Mouse (Mus musculus) forelimb bud, embryonic 11.5 days (tissue): ENCODE measurements around the gene Insl5.
A peak's percentile ranks its signal among the peaks of the same experiment; 100 is the strongest.

Experiments used
- DNase-seq: peaks from one replicate; pipeline ENCODE4 v3.0.0-alpha.2; 2012; ENCODE audit warnings: low read depth, low spot score

Insl5 gene

DNA sequence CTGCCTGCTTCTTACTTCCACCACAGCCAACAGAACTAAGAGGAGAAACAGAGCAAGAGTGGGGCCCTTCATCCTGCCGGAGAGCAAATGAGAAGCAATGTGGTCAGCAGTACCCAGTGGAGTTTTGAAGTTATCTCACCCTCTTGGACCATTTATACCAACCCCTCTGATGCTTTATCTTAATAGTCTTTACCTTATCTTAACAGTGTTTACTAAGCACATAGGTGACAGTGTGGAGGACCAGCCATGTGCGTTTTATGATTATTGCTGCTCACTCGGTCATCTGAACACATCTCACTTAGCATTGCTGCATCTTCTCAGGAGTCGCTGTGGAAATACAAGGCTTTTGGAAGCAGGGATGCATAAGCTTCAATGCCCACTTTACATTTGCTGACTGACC lies at the start of gene Insl5:
Insl5 (minus strand) TSS at position 222 of the 400 bp plus-strand sequence.
- no peak for DNase-seq

DNA sequence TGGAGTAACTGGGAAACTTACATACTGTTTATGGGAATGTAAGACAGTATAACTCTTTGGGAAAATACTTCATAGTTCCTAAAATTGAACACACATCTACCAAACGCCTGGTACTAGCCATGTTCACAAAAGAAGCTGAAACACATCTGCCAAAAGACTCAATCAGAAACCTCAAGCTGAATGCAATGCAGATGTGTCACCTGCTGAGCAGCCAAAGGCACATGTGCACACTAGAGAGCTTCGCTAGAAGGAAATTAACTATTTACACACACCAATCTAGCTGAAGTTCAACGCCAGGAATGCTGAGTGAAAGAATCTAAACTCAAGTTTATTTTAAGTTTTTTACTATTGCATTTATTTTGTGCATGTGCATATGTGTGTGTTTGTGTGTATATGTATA lies 44.0 kb upstream of the Insl5 start:
- DNase-seq = peak; percentile 44

DNA sequence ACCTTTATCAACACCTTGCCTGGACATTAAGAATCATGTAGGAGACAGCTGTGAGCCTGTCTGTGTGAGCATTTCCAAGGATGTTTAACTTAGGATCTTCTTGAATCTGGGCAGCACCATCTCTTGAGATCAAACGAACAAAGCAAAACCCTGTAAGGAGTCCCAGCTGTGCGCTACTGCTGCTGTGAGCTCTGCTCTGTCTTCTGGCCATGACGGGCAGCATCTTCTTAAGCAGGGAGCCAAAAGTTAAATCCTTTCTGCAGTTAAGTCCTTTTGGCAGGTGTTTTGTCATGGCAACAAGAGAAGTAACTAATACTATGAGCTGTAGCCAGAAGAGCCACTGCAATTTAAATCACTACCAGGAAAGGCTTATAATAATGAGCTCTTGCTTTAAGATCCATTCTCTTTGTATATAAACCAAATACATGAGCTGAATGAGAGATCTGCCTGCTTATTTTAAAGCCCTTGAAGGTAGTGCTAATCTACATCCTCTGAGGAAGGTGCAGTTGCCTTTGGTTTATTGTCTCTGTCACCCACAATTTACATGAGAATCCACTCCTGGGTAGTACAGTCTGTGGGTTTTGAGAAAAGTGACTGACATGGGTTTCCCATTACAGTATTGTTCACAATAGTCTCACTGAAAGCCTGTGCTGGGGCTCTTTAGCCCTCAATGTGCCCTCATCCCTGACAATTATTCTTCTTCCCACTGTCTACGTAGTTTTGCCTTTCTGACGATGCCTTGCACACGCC lies 41.4 kb upstream of the Insl5 start:
- DNase-seq = no peak

DNA sequence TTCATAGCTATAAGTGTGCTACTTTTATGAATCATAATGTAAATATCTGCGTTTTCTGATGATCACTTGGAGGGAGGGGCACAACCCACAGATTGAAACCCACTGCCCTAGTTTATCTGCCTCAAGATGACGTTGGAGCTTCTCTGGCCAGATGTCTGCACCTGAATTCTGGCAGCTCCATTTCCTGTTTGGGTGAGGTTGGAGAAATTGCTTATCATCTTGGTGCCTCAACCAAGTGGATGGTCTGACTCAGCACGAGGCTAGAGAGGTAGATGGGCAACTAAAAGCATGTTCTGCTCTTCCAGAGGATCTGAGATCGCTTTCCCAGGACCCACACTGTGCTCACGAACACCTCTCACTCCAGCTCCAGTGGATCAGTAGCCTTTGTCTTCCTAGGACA lies 38.3 kb upstream of the Insl5 start:
- no peak for DNase-seq

DNA sequence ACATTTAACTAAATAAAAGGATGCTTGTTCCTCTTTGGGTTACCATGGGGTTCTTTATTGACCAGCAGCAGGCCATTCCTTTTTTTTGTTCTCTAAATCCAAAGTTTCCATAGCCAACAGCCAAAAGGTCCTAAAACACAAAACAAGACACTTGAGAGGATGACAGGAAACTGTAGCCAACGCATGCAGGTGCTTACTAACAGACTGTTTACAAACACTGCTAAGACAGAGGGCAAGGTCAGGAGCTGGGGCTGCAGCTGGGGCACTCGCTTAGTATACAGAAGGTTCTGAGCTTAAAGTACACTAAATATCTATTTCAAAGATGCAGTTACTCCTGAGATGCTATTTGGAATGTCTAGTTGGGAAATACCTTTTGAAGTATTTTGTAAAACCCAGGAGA lies 37.8 kb upstream of the Insl5 start:
- no peak for DNase-seq

DNA sequence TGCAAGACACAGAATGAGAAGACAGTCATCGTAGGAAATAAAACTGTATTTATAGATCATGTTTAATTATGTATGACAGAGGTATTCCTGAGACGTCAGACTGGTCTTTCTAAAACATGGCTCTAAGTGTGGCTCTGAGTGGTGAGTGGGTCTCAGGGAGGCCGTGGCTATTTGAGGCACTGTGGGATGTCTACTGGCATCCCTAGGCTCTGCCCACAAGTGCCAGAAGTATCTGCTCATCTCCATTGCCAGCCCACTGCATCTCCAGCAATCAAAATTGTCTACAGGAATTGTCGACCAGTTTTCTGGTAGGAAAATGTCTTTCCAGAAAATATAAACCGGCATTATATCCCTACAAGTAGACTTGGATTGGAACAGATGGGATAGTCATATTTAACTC lies 30.3 kb upstream of the Insl5 start:
- no peak for DNase-seq

DNA sequence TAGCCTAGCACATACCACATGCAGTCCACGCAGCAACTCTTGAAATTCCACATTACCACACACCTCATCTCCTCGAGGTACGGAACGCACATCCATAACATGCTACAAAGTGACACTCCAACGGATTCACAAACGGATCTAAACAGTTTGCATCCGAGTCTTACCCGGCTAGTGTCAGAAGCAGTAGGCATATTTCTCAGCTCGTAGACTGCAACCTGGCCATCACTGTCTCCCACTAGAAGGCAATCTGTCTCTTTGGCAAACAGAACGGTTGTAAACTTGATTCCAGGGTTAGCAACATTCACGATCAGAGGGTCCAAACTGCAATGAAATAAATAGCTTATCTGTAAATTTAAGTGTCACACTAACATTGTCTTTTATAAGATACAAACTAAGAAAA lies 21.4 kb upstream of the Insl5 start:
- no peak for DNase-seq

DNA sequence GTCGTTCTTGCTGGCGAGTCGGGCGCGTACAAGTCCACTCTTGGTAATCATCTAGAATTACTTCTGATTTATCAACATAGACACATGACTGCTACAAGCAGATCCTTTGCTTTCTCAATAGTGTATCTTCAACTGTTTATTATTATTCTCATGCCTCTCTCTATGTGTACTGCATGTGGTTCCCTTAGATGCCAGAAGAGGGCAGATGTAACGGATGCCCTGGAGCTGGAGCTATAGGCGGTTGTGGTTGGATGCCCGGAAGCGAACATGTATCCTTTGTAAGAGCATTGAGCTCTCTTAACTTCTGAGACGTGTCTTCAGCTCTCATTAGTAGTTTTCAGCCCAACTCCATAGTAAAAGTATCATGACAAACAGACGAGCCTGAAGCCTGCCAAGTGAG lies 16.4 kb upstream of the Insl5 start:
- no peak for DNase-seq

DNA sequence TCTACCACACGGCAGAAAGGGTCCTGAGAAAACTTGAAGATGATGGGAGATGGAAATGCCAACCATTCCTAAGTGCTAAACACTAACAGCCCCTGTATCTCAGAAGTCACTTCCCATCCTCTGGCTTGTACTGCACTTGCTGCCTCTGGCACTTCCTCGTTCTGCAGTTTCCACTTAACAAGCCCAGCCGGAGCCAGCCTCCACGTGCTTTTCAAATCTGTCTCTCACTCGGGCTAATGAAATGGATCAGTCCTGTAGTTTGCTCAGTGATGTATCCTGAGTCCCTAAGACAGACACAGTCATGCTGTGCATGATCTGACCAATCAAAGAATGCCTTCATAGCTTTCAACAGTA lies 13.2 kb upstream of the Insl5 start:
- no peak for DNase-seq

DNA sequence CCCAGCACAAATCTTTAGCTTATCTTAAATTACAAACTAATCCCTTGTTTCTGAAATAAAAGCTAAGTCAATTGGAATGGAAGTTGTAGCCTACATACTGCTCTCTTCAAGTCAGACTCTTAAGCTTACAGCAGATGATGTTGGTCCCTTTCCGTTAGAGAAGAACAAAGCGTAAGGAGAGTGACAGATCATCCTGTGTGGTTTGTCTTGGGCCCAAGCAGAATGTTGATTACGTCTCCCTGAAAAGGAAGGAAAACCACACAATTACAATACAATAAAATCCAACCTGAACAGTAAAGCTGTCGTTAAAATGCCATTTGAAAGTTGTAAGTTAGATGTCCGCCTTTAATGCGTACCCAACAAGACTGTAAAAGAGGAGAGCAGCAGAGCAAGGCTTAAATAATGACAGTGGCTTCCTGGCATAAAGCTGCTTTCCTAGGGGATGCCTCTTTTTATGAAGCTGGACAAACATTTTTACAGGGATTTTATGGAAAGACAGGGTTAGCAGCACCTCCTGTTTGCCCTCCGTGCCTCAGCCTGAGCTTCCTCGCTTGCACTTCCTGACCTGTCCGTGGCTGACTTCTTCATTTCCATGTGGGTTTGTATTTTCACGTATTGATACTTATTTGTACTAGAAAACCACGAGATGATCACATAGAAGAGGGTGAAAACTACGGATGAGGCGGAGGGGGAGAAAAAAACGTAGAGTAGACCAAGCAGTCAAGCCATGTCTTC lies 12.6 kb upstream of the Insl5 start:
- no peak for DNase-seq

DNA sequence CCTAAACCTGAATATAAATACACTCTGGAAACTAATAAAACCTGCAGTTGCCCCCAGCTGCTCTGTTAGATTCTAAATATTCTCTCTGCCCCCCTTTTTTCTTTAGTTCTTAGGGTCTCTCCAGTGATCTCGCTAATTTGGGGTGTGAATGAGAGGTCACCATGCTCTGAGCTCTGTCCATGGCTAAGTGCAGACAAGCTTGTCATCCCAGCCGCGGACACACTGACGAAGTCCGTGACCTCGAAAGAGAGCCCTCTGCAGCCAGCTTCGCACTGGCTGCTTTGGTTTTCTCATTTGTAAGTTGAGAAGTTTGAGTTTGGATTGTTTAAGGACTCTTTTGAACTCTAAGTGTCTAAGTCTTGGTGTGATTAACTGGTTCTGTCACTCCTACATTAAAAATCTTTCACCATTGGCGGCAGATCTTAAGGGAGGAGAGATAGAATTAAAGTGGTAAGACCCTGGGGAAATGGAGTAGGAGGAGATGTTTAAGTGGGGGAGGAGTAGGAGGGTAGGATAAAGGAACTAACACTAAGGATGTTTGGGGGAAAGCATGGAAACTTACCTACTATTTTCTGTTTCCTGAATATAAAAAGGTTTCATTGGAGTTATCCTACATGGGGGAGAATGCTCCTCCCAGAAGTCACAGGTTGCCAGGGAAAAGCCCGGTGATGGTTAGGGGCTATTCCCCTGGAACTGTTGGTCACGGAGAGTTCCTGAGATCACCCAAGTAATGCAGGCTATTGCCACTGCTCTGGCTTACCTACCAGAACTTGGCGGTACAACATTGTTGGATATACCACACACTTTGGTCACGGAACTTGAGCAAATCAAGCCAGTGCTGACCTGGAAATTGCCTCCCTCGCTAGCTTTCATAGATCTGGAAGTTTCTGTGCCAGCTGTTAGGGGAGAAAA lies 1.8 kb upstream of the Insl5 start:
- DNase-seq = no peak

DNA sequence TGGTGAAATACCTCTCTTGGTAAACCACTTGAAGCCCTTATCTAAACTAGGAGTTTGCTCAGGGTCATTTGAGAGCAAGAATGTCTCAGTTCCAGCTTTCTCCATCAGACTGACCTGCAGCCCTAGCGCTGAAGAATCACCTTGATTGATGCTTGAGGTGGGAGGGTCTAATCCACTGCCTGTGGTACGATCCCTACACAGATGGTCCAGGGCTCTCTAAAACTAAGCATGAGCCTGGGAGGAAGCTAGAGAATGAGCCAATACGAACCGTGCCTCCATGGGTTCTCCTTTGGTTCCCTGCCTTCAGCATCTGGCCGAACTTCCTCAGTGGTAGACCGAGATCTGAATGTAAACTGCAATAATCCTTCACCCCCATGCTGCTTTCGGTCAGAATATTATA lies 1.1 kb upstream of the Insl5 start:
- DNase-seq = no peak

DNA sequence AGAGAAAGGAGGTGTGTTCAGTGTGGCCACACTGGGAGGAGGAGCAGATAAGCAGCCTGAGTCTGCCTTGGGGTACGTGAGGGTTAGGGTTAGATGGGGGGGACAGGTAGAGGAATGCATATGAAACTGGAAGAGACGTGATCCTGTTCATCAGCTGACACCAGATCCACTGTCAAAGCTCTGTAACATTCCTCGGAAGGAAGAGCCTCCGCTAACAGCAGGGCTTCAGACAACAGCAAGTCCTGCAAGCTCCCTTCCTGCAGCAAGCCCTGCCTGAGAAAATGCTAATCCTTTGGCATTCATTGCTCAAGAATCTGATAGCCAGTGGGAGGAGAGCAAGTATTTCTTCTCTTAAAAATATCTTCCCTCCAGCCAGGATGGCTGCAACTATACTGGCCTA lies 13.2 kb downstream of the Insl5 start:
- no peak for DNase-seq

DNA sequence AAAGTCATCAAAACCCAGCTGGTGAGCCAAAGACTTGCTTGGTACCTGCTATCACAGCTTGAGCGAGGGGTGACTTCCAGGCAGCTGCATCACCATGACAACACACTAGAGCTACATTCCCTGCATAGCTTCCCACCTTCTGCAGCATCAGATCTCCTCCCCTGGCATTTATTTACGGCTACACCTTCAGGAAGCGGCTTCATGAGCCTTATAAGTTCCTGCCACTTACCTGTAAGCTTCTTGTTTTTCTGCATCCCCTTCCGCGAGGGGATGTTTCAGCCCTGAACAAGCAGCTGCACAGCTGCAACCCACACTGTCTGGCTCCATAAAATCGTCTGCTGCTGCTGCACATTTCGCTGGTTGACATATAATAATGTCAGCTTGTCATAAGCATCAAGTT lies 14.8 kb downstream of the Insl5 start:
- DNase-seq = no peak

DNA sequence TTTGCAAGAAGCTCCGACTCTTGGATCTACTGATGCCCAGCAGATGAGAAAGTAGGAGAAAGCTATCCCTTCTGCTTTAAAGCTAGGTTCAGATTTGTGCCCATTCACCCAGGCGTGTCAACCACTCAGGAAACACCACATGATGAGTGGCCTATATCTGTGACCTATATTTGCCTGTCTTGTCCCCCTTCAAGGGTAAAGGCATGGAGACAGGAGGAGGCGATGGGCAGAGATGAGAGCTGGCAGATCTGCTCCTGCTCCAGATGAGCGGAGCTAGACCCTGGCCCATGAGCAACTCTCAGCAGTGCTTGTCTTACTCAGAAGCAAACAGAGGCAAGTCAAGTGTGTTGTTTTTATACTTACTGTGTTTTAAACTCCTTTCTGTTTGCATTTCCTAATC lies 15.9 kb downstream of the Insl5 start:
- DNase-seq = no peak

DNA sequence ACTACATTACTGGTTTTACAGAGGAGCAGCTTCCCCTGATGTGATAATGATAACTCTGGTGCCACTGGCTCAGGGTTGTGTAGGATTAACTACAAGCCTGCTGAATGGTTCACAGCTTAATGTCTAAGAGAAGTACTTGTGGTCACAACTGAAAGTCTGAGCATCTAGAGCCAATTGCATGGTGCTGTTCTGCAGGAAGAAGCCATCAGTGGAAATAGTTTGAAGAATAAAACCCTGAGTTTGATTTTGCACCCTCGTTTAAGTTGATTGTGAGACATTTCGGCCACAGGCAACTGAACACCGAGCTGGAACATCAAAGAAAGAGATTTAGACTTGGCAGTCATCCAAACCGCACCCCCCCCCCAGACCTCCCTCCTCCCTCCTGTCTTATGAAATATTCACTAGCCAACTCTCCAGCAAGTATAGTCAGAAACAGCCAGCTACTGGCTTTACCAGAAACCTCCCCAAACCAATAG lies 19.7 kb downstream of the Insl5 start:
- DNase-seq = peak; percentile 61

DNA sequence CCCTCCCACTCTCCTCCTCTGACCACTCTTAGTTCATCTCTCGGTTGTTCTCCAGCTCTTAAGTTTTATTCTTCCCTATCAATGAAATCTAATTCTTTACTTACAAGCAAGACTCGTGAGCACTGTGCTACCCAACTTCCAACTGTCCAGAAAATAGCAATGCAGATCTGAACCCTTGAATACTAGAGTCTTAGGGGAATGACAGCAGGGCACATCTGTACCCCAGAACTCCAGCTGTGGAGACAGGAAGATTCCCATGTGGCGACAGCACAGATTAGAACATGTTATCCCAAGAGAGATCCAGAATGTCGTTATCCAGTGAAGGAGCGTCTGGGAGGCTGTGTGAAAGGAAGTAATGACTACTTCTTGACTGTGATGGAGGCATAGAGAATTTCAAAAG lies 20.4 kb downstream of the Insl5 start:
- no peak for DNase-seq

DNA sequence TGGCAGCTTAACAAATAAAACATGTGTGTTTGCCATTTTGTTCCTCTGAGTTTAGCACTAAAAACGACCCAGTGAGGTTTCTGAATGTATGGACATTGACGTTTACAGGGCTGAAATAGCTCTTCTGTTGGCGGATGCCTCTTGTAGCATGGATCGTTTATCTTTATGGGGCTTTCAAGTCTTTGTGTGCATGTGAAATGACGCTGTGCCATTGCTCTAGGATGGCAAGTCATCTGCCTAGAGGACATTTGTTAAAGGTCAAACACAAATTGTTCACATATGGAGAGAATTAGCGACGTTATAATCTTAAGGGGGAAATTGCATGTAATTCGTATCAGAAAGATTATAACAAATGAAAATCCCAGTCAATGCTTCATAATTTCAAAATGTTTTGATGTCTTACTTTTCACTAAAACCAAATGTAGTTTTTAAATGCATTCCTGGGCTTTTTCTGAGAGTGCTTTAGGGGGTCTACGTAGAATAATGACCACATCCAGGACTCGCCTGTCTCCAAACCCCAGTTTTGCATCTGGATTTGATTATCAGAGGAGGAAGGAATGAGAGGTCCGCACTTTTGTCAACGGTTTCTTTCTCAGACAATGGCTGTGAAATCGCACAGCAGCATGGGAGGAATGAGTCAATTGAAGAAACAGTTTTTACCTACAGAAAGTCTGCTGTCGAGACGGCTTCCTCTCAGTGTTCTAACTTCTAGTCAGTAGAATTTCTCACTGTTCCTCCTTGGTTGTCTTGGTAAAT lies 21.3 kb downstream of the Insl5 start:
- DNase-seq = peak; percentile 82

DNA sequence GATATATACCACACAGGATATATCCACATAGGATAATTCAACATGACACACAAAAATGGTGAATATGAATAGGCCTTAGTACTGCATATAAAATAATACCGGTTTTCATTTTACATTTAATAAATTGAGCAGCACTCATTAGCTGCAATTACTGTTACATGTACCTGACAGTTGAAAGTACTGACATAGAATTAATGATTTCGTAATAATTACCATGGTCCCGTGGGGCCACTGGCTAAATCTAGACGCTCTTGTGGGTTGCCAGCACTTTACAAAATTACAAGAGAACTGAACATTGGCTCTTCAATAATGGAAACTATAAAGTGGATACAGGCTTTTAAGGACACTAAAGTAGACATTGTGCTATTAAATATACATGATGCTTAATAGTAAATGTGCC lies 22.0 kb downstream of the Insl5 start:
- DNase-seq = no peak

DNA sequence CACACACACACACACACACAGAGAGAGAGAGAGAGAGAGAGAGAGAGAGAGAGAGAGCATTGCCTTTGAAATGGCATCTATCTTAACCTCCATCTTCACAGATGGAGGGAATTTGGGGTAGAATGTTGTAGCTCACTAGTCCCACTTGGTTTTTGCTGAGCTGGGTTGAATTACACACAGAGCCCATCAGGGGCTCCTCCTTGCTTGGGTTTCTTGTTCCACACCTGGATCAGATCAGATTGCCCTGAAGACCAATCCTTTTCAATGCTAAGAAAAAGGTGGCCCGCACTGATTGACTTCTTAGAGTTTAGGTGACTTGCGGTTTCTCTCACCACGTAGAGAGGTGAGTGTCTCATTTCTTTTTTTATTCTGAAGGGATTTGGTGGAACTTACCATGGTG lies 35.0 kb downstream of the Insl5 start:
- DNase-seq = no peak

DNA sequence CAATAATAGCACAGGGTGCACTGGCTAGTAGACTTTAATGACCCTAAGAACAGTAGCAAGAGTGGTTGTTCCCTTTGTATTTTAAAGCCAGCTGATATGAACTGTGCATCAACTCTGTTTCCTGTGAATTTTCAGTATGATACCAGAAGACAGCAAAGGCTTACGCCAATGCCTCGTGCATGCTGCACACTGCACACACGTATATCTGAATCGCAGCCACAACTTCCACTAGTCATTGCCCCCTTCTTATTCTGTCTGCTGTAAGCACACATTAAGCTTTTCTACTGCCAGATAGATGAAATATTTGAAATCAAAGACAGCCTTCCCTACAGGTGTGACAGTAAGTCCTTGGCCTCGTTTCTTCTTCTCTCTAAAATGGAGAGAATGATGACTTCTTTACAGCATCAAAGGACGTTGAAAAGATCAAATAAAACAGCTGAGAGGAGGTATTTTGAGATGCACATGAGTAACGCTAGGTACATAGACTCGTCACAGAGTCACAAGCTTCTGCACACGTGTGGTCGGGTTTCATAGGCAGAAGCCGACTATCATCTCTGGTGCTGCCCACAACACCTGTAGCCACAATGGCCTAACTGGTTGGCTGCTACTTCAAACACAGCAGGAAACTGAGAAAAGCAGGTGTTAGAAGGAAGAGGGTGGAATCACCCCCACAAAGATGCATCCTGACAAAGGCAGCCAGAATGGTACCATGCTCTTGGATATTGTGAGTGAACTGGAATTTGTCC lies 35.9 kb downstream of the Insl5 start:
- no peak for DNase-seq
